Mouse (Mus musculus): Measurements from ENCODE around the gene 5330417C22Rik. TPM values are rescaled to one million over a fixed set of nuclear protein-coding genes. Genes with fewer than 3 reads are reported as not detected.

Gene 5330417C22Rik
- 0.04 and 1.9 TPM in 2 replicates for polyA plus RNA-seq (2012; rRNA removed; ENCODE audit: low replicate concordance)

DNA sequence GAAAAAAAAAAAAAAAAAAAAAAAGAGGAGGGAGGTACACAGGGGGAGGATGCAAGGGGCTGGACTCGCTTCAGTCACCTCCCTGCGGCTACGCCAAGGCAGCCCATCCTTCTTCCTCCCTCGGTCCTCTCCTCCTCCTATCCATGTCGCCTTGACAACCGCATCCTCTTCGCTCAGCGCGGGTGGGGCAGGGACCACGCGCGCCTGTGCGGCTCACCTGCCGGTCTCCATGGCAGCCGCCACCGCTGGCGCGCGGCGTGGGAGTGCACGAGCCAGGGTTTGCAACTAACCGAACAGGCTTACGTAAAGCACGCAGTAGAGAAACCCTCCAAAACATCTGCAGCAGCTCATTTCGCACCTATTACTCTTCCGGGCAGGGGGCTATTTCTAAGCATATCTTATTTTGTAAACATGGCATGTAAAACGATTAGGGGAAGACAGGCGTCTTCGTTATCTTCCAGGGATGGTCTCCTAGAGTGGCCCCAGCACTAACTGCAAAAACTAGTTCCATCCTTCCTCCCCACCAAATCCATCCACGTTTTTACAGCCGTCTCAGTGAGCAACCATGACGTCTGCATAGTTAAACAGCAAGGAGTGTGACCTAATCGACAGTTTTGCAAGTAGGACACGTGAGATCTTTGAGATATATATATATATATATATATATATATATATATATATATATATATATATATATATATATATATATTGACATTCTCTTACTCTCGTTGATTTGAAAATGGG is at the start of gene 5330417C22Rik:
TSS of gene 5330417C22Rik (minus strand) at position 20 of the 744 bp plus-strand sequence.

DNA sequence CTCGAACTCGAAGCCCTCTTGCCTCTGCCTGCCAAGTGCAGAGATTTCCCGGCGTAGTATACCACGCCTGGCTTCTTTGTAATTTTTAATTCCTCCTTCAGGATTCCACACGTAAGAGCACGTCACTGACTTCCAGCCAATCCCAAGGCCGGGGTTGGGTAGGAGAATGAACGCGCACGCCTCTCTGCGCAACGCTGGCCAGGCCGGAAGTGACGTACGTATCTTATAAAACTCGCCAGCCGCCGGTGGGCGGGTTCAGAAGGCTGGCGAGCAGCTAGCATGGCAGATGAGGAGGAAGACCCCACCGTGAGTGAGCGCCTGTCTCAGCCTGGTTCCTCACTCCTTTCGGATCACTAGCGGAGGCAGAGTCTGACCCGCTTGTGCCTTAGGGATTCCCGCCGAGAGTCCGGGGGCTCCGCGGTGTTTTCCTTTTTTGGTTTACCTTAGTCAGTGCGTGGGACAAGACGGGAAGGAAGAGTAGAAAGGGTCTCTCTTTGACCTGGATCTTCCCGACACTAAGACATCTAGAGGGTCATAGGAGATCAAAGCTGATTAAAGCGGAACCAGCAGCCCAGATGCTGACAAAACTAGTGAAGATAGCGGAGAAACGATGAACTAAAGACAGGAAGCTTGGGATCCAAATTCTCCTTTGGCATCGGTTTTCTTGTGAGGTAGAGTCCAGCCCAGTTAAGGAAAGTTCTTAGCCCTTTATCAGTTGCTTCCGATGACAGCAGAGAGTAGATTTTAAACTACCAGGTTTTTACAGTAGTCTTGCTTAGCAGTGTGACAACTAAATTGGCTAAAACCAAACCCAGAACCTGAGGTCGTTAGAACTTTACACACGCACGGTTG is 35.3 kb upstream of the 5330417C22Rik start, which contains the start of gene Taf13:
TSS of gene Taf13 (plus strand) at position 256 of the 852 bp plus-strand sequence.

GRCm38 (mm10) chr3:108562133-108562730 is 25.9 kb upstream of the 5330417C22Rik start, which contains the start of gene Tmem167b:
Tmem167b (minus strand) TSS chr3:108562466.

DNA sequence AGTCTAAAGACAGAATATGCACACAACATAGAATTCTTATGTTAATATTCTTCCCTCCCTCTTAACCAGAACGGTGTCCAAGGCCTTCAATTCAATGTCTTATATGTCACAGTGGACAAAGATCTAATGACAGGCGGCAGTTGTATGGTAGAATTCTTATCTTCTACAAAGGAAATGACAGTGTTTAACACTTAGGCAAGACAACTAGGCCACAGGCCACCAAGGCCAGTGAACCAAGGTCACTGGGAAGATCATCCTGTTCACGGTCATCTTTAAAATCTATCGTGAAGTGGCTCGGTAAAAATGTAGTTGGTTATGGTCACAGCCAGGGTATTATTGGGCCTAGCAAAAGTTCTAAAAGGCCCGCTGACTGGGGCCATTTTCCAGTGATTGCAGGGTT is 2.4 kb downstream of the 5330417C22Rik start, which contains the start of gene 1700013F07Rik:
TSS of gene 1700013F07Rik (plus strand) at position 200 of the 400 bp plus-strand sequence.

DNA sequence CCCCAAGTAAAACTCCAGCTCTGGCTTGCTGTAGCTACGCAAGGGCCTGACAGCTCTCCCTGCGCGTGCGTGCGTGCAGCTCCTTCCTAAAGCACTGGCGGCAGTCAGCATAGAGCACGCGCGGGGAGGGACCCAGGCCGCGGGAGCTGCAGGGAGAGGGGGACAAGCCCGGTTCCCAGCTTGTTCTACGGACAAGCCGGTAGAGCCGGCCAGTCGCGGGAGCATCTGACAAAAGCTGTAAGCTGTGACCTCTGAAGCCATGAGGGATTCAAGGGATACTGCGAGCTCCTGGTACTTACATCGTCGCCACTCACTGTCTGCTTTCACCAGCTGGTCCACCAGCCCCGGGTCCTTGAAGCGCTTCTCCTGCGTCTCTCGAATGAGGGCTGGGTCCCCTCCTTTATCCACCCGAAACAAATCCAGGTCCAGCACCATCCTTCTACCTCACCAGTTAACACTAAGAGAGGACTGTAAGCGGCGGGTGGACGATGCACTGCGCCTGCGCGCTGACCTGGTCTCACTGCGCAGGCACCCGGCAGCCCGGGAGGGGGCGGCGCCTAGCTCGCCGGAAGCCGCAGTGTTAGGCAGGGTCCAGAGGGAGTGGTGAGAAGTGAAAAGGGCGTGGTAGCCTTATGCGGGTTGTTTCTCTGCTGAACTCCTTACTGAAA is 91.5 kb downstream of the 5330417C22Rik start, which contains the start of gene Sars:
TSS of gene Sars (minus strand) at position 512 of the 668 bp plus-strand sequence.

DNA sequence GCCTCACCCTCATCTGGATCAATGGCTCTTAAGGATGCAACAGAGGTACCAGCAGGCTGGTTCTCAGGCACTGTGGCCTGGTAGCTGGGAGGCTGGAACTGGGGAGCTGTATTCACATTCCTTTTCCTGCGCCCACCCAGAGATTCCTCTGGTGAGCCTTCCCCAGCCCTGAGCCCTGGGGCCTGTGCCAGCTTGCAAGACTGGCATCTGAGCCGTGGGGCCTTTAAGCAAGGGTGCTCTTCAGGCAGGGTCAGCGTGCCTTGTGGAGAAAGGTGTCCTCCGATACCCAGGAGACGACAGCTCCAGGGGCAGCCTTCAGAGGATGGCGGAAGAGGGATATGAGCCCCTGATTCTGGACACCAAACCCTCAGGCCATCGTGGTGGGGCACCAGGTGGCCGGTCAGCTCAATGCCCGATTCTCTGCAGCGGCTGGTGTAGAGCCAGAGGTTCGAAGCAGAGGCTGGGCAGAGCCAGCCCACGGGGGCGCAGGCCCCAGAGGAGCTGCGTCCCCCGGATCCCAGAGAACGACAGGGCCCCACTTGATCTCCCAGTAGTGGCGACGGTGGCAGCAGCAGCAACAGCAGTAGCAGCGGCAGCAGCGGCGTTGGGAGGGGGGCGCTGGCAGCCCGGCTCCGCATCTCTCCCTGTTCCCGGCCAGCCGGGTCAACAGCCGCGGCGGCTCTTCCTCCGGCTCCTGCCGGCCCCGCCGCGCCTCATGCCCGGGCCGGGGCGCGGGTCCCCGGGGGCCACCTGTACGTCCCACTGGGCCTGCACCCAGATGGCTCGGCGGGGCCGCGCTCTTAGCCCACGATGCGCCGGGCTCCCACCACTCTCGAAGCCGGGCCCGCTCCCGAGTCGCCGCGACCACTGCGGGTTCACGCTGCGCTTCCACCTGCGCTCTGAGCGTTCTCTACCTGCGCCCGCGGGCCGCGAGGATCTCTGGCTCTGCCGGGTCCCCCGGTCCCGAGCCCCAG is 121.2 kb downstream of the 5330417C22Rik start, which contains the start of gene Celsr2:
TSS of gene Celsr2 (minus strand) at position 696 of the 974 bp plus-strand sequence.

Other genes starting within 250 kb of the 5330417C22Rik start
- not detected in 2 replicates for gene Mybphl, start 171.6 kb downstream of the 5330417C22Rik start, polyA plus RNA-seq (2012; rRNA removed; ENCODE audit: low replicate concordance)
- 1.1 and 5.4 TPM in 2 replicates for gene Psrc1, start 152.7 kb downstream of the 5330417C22Rik start, polyA plus RNA-seq (2012; rRNA removed; ENCODE audit: low replicate concordance)
- gene Celsr2, start 121.0 kb downstream of the 5330417C22Rik start, polyA plus RNA-seq (2012; rRNA removed; ENCODE audit: low replicate concordance), result 5.4 and 20.9 TPM in 2 replicates
- gene Sars, start 91.3 kb downstream of the 5330417C22Rik start, polyA plus RNA-seq (2012; rRNA removed; ENCODE audit: low replicate concordance), result 41.3 and 52.4 TPM in 2 replicates
- gene 1700013F07Rik, start 2.4 kb downstream of the 5330417C22Rik start, polyA plus RNA-seq (2012; rRNA removed; ENCODE audit: low replicate concordance), result 0.29 and 0.37 TPM in 2 replicates
- 6.8 and 10.8 TPM in 2 replicates for gene Tmem167b, start 25.9 kb upstream of the 5330417C22Rik start, polyA plus RNA-seq (2012; rRNA removed; ENCODE audit: low replicate concordance)
- 3.9 and 7.2 TPM in 2 replicates for gene Taf13, start 35.2 kb upstream of the 5330417C22Rik start, polyA plus RNA-seq (2012; rRNA removed; ENCODE audit: low replicate concordance)
- 7.1 and 8.7 TPM in 2 replicates for gene Wdr47, start 54.7 kb upstream of the 5330417C22Rik start, polyA plus RNA-seq (2012; rRNA removed; ENCODE audit: low replicate concordance)
- 28.8 and 47.1 TPM in 2 replicates for gene Clcc1, start 117.4 kb upstream of the 5330417C22Rik start, polyA plus RNA-seq (2012; rRNA removed; ENCODE audit: low replicate concordance)
- gene Gpsm2, start 185.8 kb upstream of the 5330417C22Rik start, polyA plus RNA-seq (2012; rRNA removed; ENCODE audit: low replicate concordance), result 1.9 and 18.5 TPM in 2 replicates
- gene Aknad1, start 203.1 kb upstream of the 5330417C22Rik start, polyA plus RNA-seq (2012; rRNA removed; ENCODE audit: low replicate concordance), result 0.09 and 0.42 TPM in 2 replicates